Mouse (Mus musculus) midbrain, postnatal 0 days (tissue): ENCODE measurements around the gene Nat9. TPM values are rescaled to one million over a fixed set of nuclear protein-coding genes. Genes with fewer than 3 reads are reported as not detected.

Experiments
- ATAC-seq: fragments of 200-750 bp; cut with Nextera tagmentation; 2 replicates; pipeline ENCODE4 v1.8.0; 2017; ENCODE audit warnings: moderate number of reproducible peaks, mild to moderate bottlenecking, moderate TSS enrichment, moderate library complexity; ENCODE audit not compliant: low FRiP score
- DNase-seq: peaks from one replicate; pipeline ENCODE4 v3.0.0-alpha.2; 2015; ENCODE audit warnings: low spot score
- H3K27ac ChIP-seq: fragments of 300-500 bp; sonication (generic); 2 replicates; pipeline ENCODE4 v1.5.1; 2014; ENCODE audit warnings: low read depth, mild to moderate bottlenecking, low read length, mixed read lengths
- H3K27me3 ChIP-seq: fragments of 300-500 bp; sonication (generic); 2 replicates; pipeline ENCODE4 v1.6.1; 2014; ENCODE audit warnings: low read length, control low read depth, mixed read lengths; ENCODE audit not compliant: insufficient read depth
- H3K36me3 ChIP-seq: fragments of 300-500 bp; sonication (generic); 2 replicates; pipeline ENCODE4 v1.6.1; 2014; ENCODE audit warnings: low read length, control low read depth, mixed read lengths; ENCODE audit not compliant: insufficient read depth
- H3K4me1 ChIP-seq: fragments of 300-500 bp; sonication (generic); 2 replicates; pipeline ENCODE4 v1.6.1; 2014; ENCODE audit warnings: mild to moderate bottlenecking, control low read depth, antibody characterized with exemption, low read length, mixed read lengths; ENCODE audit not compliant: insufficient read depth
- H3K4me2 ChIP-seq: fragments of 300-500 bp; sonication (generic); 2 replicates; pipeline ENCODE4 v1.6.1; 2014; ENCODE audit warnings: low read depth, mild to moderate bottlenecking, low read length, mixed read lengths; ENCODE audit not compliant: poor library complexity, severe bottlenecking
- H3K4me3 ChIP-seq: fragments of 300-500 bp; sonication (generic); 2 replicates; pipeline ENCODE4 v1.5.1; 2014; ENCODE audit warnings: low read depth, mild to moderate bottlenecking, low read length, moderate library complexity
- H3K9ac ChIP-seq: fragments of 300-500 bp; sonication (generic); replicated peaks from 2 replicates; pipeline ENCODE4 v1.6.1; 2014; ENCODE audit warnings: mild to moderate bottlenecking, low read length, moderate library complexity, mixed read lengths; ENCODE audit not compliant: poor library complexity, severe bottlenecking
- H3K9me3 ChIP-seq: fragments of 300-500 bp; sonication (generic); 2 replicates; pipeline ENCODE4 v1.6.1; 2016; ENCODE audit warnings: low read length, control low read depth
- CTCF ChIP-seq: IDR thresholded peaks from 2 replicates; pipeline ENCODE4 v1.5.1; 2016; ENCODE audit warnings: antibody characterized with exemption, mild to moderate bottlenecking
- WGBS: fragments of 180-500 bp; shearing (Covaris S2); extraction: QIAGEN DNeasy Blood & Tissue Kit; methylation state at CpG from one replicate; pipeline ENCODE4 v1.1.7; 2014; 5-methylcytosine and 5-hydroxymethylcytosine counted together
- polyA plus RNA-seq: library from polyadenylated mRNA; unstranded; fragments of >200 nt; fragmentation: Nextera tagmentation; extraction: Ambion mirVana; gene quantifications from 2 replicates; pipeline ENCODE4 v1.2.1, GENCODE M21; 2015
- total RNA-seq: library from RNA; depleted of rRNA; stranded (reverse); fragments of >200 nt; gene quantifications from 2 replicates; pipeline ENCODE4 v1.2.3, GENCODE M21; 2014; rRNA removed

Nat9 gene
- total and polyA plus RNA-seq, 2 experiments from 2014 or later, result 17.5 to 19.3 TPM

DNA sequence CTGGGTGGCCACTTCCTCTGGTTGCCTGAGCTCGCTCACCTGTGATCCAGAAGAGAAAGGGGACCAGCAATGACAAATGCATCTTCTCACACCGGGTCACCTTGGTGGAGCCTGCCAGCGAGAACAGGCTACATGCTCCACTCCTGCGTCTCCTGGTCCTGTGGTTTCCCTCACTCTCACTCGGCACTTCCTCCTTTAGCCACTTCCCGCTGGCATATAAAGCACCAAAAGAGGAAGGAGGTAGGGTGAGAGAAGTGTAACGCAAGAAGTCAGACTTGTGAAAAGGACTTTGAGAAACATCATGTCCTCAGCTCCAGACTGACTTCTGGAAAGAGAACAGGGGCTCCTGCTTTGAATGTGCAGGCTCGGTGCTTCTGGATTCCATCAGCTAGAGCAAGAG is 53.9 kb downstream of the Nat9 start, which contains the start of gene Cd300lf:
Gene Cd300lf, minus strand, starts transcription at position 193 of the 400 bp plus-strand sequence.
- WGBS, result 84% methylated on average over 8 of the region's 8 CpGs
- H3K27me3 ChIP-seq, result no peaks in the 10 kb centered on the region
- DNase-seq (no peak), ATAC-seq (no peak)
- no peak for TF ChIP-seq CTCF
- no peak within 1 kb of the TSS for H3K9ac ChIP-seq
- no peaks in the 10 kb centered on the region for H3K36me3 ChIP-seq
- H3K4me1 ChIP-seq, result no peaks in the 10 kb centered on the region
- no peaks in the 10 kb centered on the region for H3K9me3 ChIP-seq
- no peak within 1 kb of the TSS for H3K4me3 ChIP-seq
- H3K27ac ChIP-seq, result no peak within 1 kb of the TSS
- no peak within 1 kb of the TSS for H3K4me2 ChIP-seq

Other genes starting within 250 kb of the Nat9 start
- not detected in 2 replicates for gene Cd300c, start 218.7 kb downstream of the Nat9 start, total RNA-seq
- gene Cd300c, start 218.7 kb downstream of the Nat9 start, polyA plus RNA-seq, result not detected in 2 replicates
- gene Cd300ld, start 197.9 kb downstream of the Nat9 start, total RNA-seq, result not detected in 2 replicates
- gene Cd300ld, start 197.9 kb downstream of the Nat9 start, polyA plus RNA-seq, result 0.10 TPM in 1 of 2 replicates, not detected in the other
- 0.66 and 0.77 TPM in 2 replicates for gene Cd300c2, start 186.0 kb downstream of the Nat9 start, total RNA-seq
- gene Cd300c2, start 186.0 kb downstream of the Nat9 start, polyA plus RNA-seq, result 1.5 and 1.9 TPM in 2 replicates
- not detected in 2 replicates for gene Cd300ld2, start 171.7 kb downstream of the Nat9 start, total RNA-seq
- not detected in 2 replicates for gene Cd300ld2, start 171.7 kb downstream of the Nat9 start, polyA plus RNA-seq
- not detected in 2 replicates for gene Cd300ld4, start 160.8 kb downstream of the Nat9 start, total RNA-seq
- not detected in 2 replicates for gene Cd300ld4, start 160.8 kb downstream of the Nat9 start, polyA plus RNA-seq
- 0.82 TPM in 1 of 2 replicates, not detected in the other for gene Cd300ld5, start 150.1 kb downstream of the Nat9 start, total RNA-seq
- gene Cd300ld5, start 150.1 kb downstream of the Nat9 start, polyA plus RNA-seq, result not detected in 2 replicates
- gene Cd300ld3, start 139.4 kb downstream of the Nat9 start, total RNA-seq, result 0.82 TPM in 1 of 2 replicates, not detected in the other
- gene Cd300ld3, start 139.4 kb downstream of the Nat9 start, polyA plus RNA-seq, result not detected in 2 replicates
- 0.19 TPM in 1 of 2 replicates, not detected in the other for gene Cd300e, start 125.7 kb downstream of the Nat9 start, total RNA-seq
- 0.10 and 0.12 TPM in 2 replicates for gene Cd300e, start 125.7 kb downstream of the Nat9 start, polyA plus RNA-seq
- gene Rab37, start 96.4 kb downstream of the Nat9 start, total RNA-seq, result 0.57 and 0.93 TPM in 2 replicates
- gene Rab37, start 96.4 kb downstream of the Nat9 start, polyA plus RNA-seq, result 0.67 and 0.90 TPM in 2 replicates
- 0.16 and 0.42 TPM in 2 replicates for gene Cd300lf, start 53.9 kb downstream of the Nat9 start, total RNA-seq
- gene Cd300lf, start 53.9 kb downstream of the Nat9 start, polyA plus RNA-seq, result 0.09 and 0.10 TPM in 2 replicates
- 53.3 and 57.3 TPM in 2 replicates for gene Slc9a3r1, start 24.5 kb downstream of the Nat9 start, total RNA-seq
- 65.4 and 72.9 TPM in 2 replicates for gene Slc9a3r1, start 24.5 kb downstream of the Nat9 start, polyA plus RNA-seq
- gene Tmem104, start 372 bp downstream of the Nat9 start, total RNA-seq, result 7.8 and 8.5 TPM in 2 replicates
- 12.2 and 12.9 TPM in 2 replicates for gene Tmem104, start 372 bp downstream of the Nat9 start, polyA plus RNA-seq
- gene Grin2c, start 79.4 kb upstream of the Nat9 start, total RNA-seq, result 2.9 and 4.1 TPM in 2 replicates
- gene Grin2c, start 79.4 kb upstream of the Nat9 start, polyA plus RNA-seq, result 0.59 and 0.75 TPM in 2 replicates
- gene Fdxr, start 89.2 kb upstream of the Nat9 start, total RNA-seq, result 17.7 and 18.8 TPM in 2 replicates
- 14.8 and 16.7 TPM in 2 replicates for gene Fdxr, start 89.2 kb upstream of the Nat9 start, polyA plus RNA-seq
- gene Fads6, start 109.8 kb upstream of the Nat9 start, total RNA-seq, result 10.2 and 10.6 TPM in 2 replicates
- 1.4 and 1.6 TPM in 2 replicates for gene Fads6, start 109.8 kb upstream of the Nat9 start, polyA plus RNA-seq
- 0.05 and 1.5 TPM in 2 replicates for gene Otop2, start 119.3 kb upstream of the Nat9 start, total RNA-seq
- gene Otop2, start 119.3 kb upstream of the Nat9 start, polyA plus RNA-seq, result 0.15 and 0.22 TPM in 2 replicates
- gene Ush1g, start 134.2 kb upstream of the Nat9 start, total RNA-seq, result 0.14 TPM in 1 of 2 replicates, not detected in the other
- 0.21 and 0.32 TPM in 2 replicates for gene Ush1g, start 134.2 kb upstream of the Nat9 start, polyA plus RNA-seq
- 2.1 and 3.7 TPM in 2 replicates for gene Otop3, start 146.9 kb upstream of the Nat9 start, total RNA-seq
- gene Otop3, start 146.9 kb upstream of the Nat9 start, polyA plus RNA-seq, result 1.8 and 2.1 TPM in 2 replicates
- gene Hid1, start 179.9 kb upstream of the Nat9 start, total RNA-seq, result 96.0 and 106 TPM in 2 replicates
- gene Hid1, start 179.9 kb upstream of the Nat9 start, polyA plus RNA-seq, result 65.6 TPM in 2 replicates
- 66.0 and 68.8 TPM in 2 replicates for gene Cdr2l, start 194.1 kb upstream of the Nat9 start, total RNA-seq
- gene Cdr2l, start 194.1 kb upstream of the Nat9 start, polyA plus RNA-seq, result 16.0 and 17.2 TPM in 2 replicates
- gene Mrpl58, start 215.9 kb upstream of the Nat9 start, total RNA-seq, result 69.2 and 78.1 TPM in 2 replicates
- gene Mrpl58, start 215.9 kb upstream of the Nat9 start, polyA plus RNA-seq, result 187 and 201 TPM in 2 replicates
- 319 and 329 TPM in 2 replicates for gene Atp5h, start 232.1 kb upstream of the Nat9 start, total RNA-seq
- gene Atp5h, start 232.1 kb upstream of the Nat9 start, polyA plus RNA-seq, result 934 and 951 TPM in 2 replicates
- gene Kctd2, start 232.3 kb upstream of the Nat9 start, total RNA-seq, result 22.1 and 27.4 TPM in 2 replicates
- gene Kctd2, start 232.3 kb upstream of the Nat9 start, polyA plus RNA-seq, result 27.7 and 29.4 TPM in 2 replicates